In the genomic region with DNA sequence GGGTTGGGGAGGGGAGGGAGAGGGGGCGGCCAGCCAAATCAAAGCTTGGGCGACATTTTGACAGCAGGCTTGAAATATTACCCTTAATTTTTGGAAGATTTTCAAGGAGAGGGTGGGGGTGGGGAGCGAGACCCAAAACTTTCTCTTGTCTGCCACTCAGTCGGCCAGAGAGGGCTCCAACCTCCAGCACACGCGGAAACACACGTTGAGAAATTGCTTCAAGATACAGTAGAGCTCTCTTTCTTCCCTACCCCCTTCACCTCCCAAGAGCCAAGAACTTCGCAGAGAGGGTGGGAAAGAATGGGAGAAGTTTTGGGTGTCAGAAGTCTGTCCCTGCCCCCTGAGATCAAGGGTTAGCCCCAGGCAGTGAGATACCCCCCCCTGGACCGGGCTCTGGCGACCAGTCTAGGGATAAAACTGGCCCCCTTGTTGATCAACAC, we compare ENCODE assay signal across 16 mouse cellular contexts. TPM values are rescaled to one million over a fixed set of nuclear protein-coding genes. Genes with fewer than 3 reads are reported as not detected.
A peak's percentile ranks its signal among the peaks of the same experiment; 100 is the strongest.
DNase-seq lines count a peak whose midpoint lies in the region; ATAC-seq and TF ChIP-seq lines count a peak whose summit lies in the region.
"Had no signal": no experiment of that assay in that cellular context is flagged by ENCODE, and none has a peak within 500 bp of the region (broad histone marks: within the 10 kb centered on the region; RNA-seq: fewer than 3 reads in every experiment).

No protein-coding gene starts in this region.

- no peak for DNase-seq in kidney, postnatal 0 days (ENCODE audit: low spot score)
- DNase-seq in kidney, adult 2 months, result no peak
- peak; percentile 38 for DNase-seq in limb, embryonic 11.5 days (ENCODE audit: low spot score)
- DNase-seq in midbrain, postnatal 0 days (ENCODE audit: low spot score), result no peak
- DNase-seq in cerebellum, adult 18-20 months, result no peak
- DNase-seq in ovary, postnatal 10 days (ENCODE audit: low spot score), result no peak
- DNase-seq: cerebellum, postnatal 36 days; gastrocnemius, postnatal 14 days; kidney, postnatal 10 days; liver; thymus, postnatal 36 days had no signal

- H3K36me3 ChIP-seq in kidney, postnatal 0 days (ENCODE audit: insufficient read depth, low read length), result no peaks in the 10 kb centered on the region
- no peaks in the 10 kb centered on the region for H3K36me3 ChIP-seq in kidney, adult 2 months (ENCODE audit: control insufficient read depth, insufficient read depth, low read length)
- H3K36me3 ChIP-seq in embryonic facial prominence, embryonic 15.5 days, result no peaks in the 10 kb centered on the region
- no peaks in the 10 kb centered on the region for H3K36me3 ChIP-seq in limb, embryonic 11.5 days (ENCODE audit: control insufficient read depth, insufficient read depth, low read length)
- no peaks in the 10 kb centered on the region for H3K36me3 ChIP-seq in midbrain, postnatal 0 days (ENCODE audit: insufficient read depth, low read length)
- H3K36me3 ChIP-seq: heart, embryonic 13.5 days had no signal

- H3K4me3 ChIP-seq in kidney, postnatal 0 days (replicated peaks; ENCODE audit: low read depth, low read length), result no peak overlapping the region
- H3K4me3 ChIP-seq in kidney, adult 2 months (ENCODE audit: insufficient read depth, low read depth, low read length), result no peak overlapping the region
- 0 out of 2 replicates have a peak overlapping the region, but pooled peaks have one; percentile 5 for H3K4me3 ChIP-seq in embryonic facial prominence, embryonic 15.5 days (replicated peaks)
- H3K4me3 ChIP-seq in limb, embryonic 11.5 days (ENCODE audit: low read depth, low read length), result no peak overlapping the region
- H3K4me3 ChIP-seq in midbrain, postnatal 0 days (ENCODE audit: low read depth, low read length), result no peak overlapping the region
- H3K4me3 ChIP-seq: heart, embryonic 13.5 days had no signal

- no peaks in the 10 kb centered on the region for H3K9me3 ChIP-seq in kidney, postnatal 0 days (replicated peaks; ENCODE audit: low read length)
- H3K9me3 ChIP-seq in embryonic facial prominence, embryonic 15.5 days (replicated peaks), result no peaks in the 10 kb centered on the region
- H3K9me3 ChIP-seq in limb, embryonic 11.5 days (ENCODE audit: control insufficient read depth, low read length), result no peaks in the 10 kb centered on the region
- no peaks in the 10 kb centered on the region for H3K9me3 ChIP-seq in midbrain, postnatal 0 days (ENCODE audit: low read length)
- H3K9me3 ChIP-seq: heart, embryonic 13.5 days had no signal

- peaks cover 87% of the 10 kb centered on the region for H3K27me3 ChIP-seq in kidney, postnatal 0 days (ENCODE audit: insufficient read depth, low read length)
- peaks cover 12% of the 10 kb centered on the region for H3K27me3 ChIP-seq in kidney, adult 2 months (replicated peaks; ENCODE audit: control insufficient read depth, insufficient read depth, low read length)
- H3K27me3 ChIP-seq in embryonic facial prominence, embryonic 15.5 days, result peaks cover 91% of the 10 kb centered on the region
- H3K27me3 ChIP-seq in limb, embryonic 11.5 days (ENCODE audit: control insufficient read depth, insufficient read depth, low read length), result peaks cover 91% of the 10 kb centered on the region
- H3K27me3 ChIP-seq in midbrain, postnatal 0 days (ENCODE audit: insufficient read depth, low read length), result peaks cover 86% of the 10 kb centered on the region

- ATAC-seq in kidney, postnatal 0 days (replicated peaks; ENCODE audit: low FRiP score, low read depth), result 0 out of 2 replicates have a peak, but pooled peaks have one; percentile 36
- no peak for ATAC-seq in embryonic facial prominence, embryonic 15.5 days (ENCODE audit: insufficient number of reproducible peaks, low FRiP score, low TSS enrichment, low read depth)
- no peak for ATAC-seq in limb, embryonic 11.5 days (ENCODE audit: insufficient number of reproducible peaks, low FRiP score, low TSS enrichment, low read depth)
- peak; percentile 38; the same call in 1 of the 2 replicates for ATAC-seq in midbrain, postnatal 0 days (ENCODE audit: low FRiP score)

- H3K4me2 ChIP-seq in kidney, postnatal 0 days (ENCODE audit: low read length), result no peak overlapping the region
- peak overlapping the region; percentile 33 for H3K4me2 ChIP-seq in embryonic facial prominence, embryonic 15.5 days (replicated peaks)
- no peak overlapping the region for H3K4me2 ChIP-seq in limb, embryonic 11.5 days (ENCODE audit: low read depth, severe bottlenecking)
- no peak overlapping the region for H3K4me2 ChIP-seq in midbrain, postnatal 0 days (ENCODE audit: low read depth, low read length, poor library complexity, severe bottlenecking)
- H3K4me2 ChIP-seq: heart, embryonic 13.5 days had no signal

- H3K9ac ChIP-seq in kidney, postnatal 0 days (ENCODE audit: low read depth, low read length), result no peak overlapping the region
- no peak overlapping the region for H3K9ac ChIP-seq in embryonic facial prominence, embryonic 15.5 days
- H3K9ac ChIP-seq in limb, embryonic 11.5 days (ENCODE audit: low read length), result no peak overlapping the region
- no peak overlapping the region for H3K9ac ChIP-seq in midbrain, postnatal 0 days (replicated peaks; ENCODE audit: low read length, poor library complexity, severe bottlenecking)
- H3K9ac ChIP-seq: heart, embryonic 13.5 days had no signal

- no peak overlapping the region for H3K27ac ChIP-seq in kidney, postnatal 0 days
- no peak overlapping the region for H3K27ac ChIP-seq in kidney, adult 2 months (ENCODE audit: insufficient read depth, low read depth, low read length)
- H3K27ac ChIP-seq in embryonic facial prominence, embryonic 15.5 days (replicated peaks), result no peak overlapping the region
- no peak overlapping the region for H3K27ac ChIP-seq in limb, embryonic 11.5 days (replicated peaks; ENCODE audit: low read depth, low read length)
- H3K27ac ChIP-seq in midbrain, postnatal 0 days (ENCODE audit: low read depth, low read length), result no peak overlapping the region
- H3K27ac ChIP-seq: heart, embryonic 13.5 days had no signal

- whole genome bisulfite sequencing in kidney, postnatal 0 days, result 2% methylated on average over 10 of the region's 10 CpGs
- WGBS in kidney, adult 2 months, result 5% methylated on average over 10 of the region's 10 CpGs
- WGBS in embryonic facial prominence, embryonic 15.5 days, result 5% methylated on average over 10 of the region's 10 CpGs
- WGBS in limb, embryonic 11.5 days, result 0% methylated on average over 10 of the region's 10 CpGs
- WGBS in midbrain, postnatal 0 days, result 2% methylated on average over 10 of the region's 10 CpGs

- TF ChIP-seq POLR2A in kidney, adult 2 months (IDR thresholded peaks at IDR 0.05; ENCODE audit: low read depth, low read length), result no peak

- H3K4me1 ChIP-seq in kidney, postnatal 0 days (replicated peaks; ENCODE audit: insufficient read depth, low read length), result no peaks in the 10 kb centered on the region; the same call in 1 of the 2 replicates
- H3K4me1 ChIP-seq in kidney, adult 2 months (ENCODE audit: control insufficient read depth, insufficient read depth, low read length), result no peaks in the 10 kb centered on the region
- H3K4me1 ChIP-seq in embryonic facial prominence, embryonic 15.5 days, result peaks cover 27% of the 10 kb centered on the region
- H3K4me1 ChIP-seq in limb, embryonic 11.5 days (ENCODE audit: control insufficient read depth, insufficient read depth, low read length), result no peaks in the 10 kb centered on the region; the same call in 1 of the 2 replicates
- H3K4me1 ChIP-seq in midbrain, postnatal 0 days (ENCODE audit: insufficient read depth, low read length), result no peaks in the 10 kb centered on the region

- TF ChIP-seq CTCF in kidney, postnatal 0 days (IDR thresholded peaks at IDR 0.05; ENCODE audit: low read depth), result no peak
- TF ChIP-seq CTCF in kidney, adult 2 months (conservative IDR thresholded peaks at IDR 0.05; ENCODE audit: insufficient read depth, insufficient read length, low read depth, low read length), result no peak
- TF ChIP-seq CTCF in midbrain, postnatal 0 days (IDR thresholded peaks at IDR 0.05), result no peak

RNA-seq across cellular contexts. Expression of a gene that starts 7.4 kb away (rescaled TPM):
- not detected in 2 replicates for polyA plus RNA-seq in kidney, postnatal 0 days (2015; fragmentation: Nextera tagmentation; extraction: Ambion mirVana)
- polyA plus RNA-seq in kidney, adult 2 months (2012; rRNA removed), result not detected in 2 replicates
- 2.7 and 3.2 TPM in 2 replicates for polyA plus RNA-seq in embryonic facial prominence, embryonic 15.5 days (2015; fragmentation: Nextera tagmentation; extraction: Ambion mirVana)
- polyA plus RNA-seq in limb, embryonic 11.5 days (2014; fragmentation: Nextera tagmentation; extraction: Ambion mirVana), result 0.36 and 0.89 TPM in 2 replicates
- 0.57 and 1.5 TPM in 2 replicates for total RNA-seq in midbrain, postnatal 0 days (2014; rRNA removed)
- 0.81 and 1.1 TPM in 2 replicates for polyA plus RNA-seq in midbrain, postnatal 0 days (2015; fragmentation: Nextera tagmentation; extraction: Ambion mirVana)
- total RNA-seq: adrenal gland, adult 18-20 months; gastrocnemius, postnatal 14 days had no signal
- polyA plus RNA-seq: heart, embryonic 13.5 days; lung, embryonic 16.5 days; neural tube, embryonic 14.5 days had no signal

RNA-seq across cellular contexts. Expression of a gene that starts 26.1 kb away (rescaled TPM):
- 0.37 and 0.67 TPM in 2 replicates for polyA plus RNA-seq in kidney, postnatal 0 days (2015; fragmentation: Nextera tagmentation; extraction: Ambion mirVana)
- polyA plus RNA-seq in kidney, adult 2 months (2012; rRNA removed), result not detected in 2 replicates
- 46.9 and 56.0 TPM in 2 replicates for polyA plus RNA-seq in embryonic facial prominence, embryonic 15.5 days (2015; fragmentation: Nextera tagmentation; extraction: Ambion mirVana)
- 15.5 and 16.3 TPM in 2 replicates for polyA plus RNA-seq in limb, embryonic 11.5 days (2014; fragmentation: Nextera tagmentation; extraction: Ambion mirVana)
- 0.49 and 0.76 TPM in 2 replicates for total RNA-seq in midbrain, postnatal 0 days (2014; rRNA removed)
- polyA plus RNA-seq in midbrain, postnatal 0 days (2015; fragmentation: Nextera tagmentation; extraction: Ambion mirVana), result 3.3 and 6.7 TPM in 2 replicates
- total RNA-seq: gastrocnemius, postnatal 14 days had no signal
- polyA plus RNA-seq: neural tube, embryonic 14.5 days had no signal

Comparison
In these comparisons a context has a peak if more than half of its experiments do, and no peak if none do; other contexts are left out.
1. ATAC-seq: peak in kidney, postnatal 0 days (single experiment) and midbrain, postnatal 0 days (single experiment); none in embryonic facial prominence, embryonic 15.5 days (single experiment) and limb, embryonic 11.5 days (single experiment).